Mouse (Mus musculus) left cerebral cortex, postnatal 4 days (tissue): ENCODE results near the gene Gramd2. TPM values are rescaled to one million over a fixed set of nuclear protein-coding genes. Genes with fewer than 3 reads are reported as not detected.
A peak's percentile ranks its signal among the peaks of the same experiment; 100 is the strongest.

Experiments
- DNase-seq: peaks from one replicate; pipeline ENCODE4 v3.0.0-alpha.2; 2022
- intact Hi-C: fragments of 180-260 bp; cut with DNase I; formaldehyde crosslinking; loops from one replicate; pipeline ENCODE4 v1.15.1; 2025
- total RNA-seq, 2 experiments: library from RNA; stranded (reverse); gene quantifications; 2 replicates each; pipeline ENCODE4 v1.2.3; 2021

The Gramd2 gene
- total RNA-seq, 2 experiments from 2014 or later: 21.0 to 24.4 TPM

- DNase-seq: no peak
- intact Hi-C loops: no loop called here
Observed at GRCm38 (mm10) chr9:59667250-59667649, 12.7 kb upstream of the Gramd2 start.

GRCm38 (mm10) chr9:59667904-59668303, 12.0 kb upstream of the Gramd2 start:
- intact Hi-C loops: no loop called here
- DNase-seq: no peak

- no peak for DNase-seq
- intact Hi-C loops: no loop called here
Observed at GRCm38 (mm10) chr9:59668473-59668872, 11.5 kb upstream of the Gramd2 start.

- intact Hi-C loops: no loop called here
- no peak for DNase-seq
Observed at GRCm38 (mm10) chr9:59669172-59669571, 10.8 kb upstream of the Gramd2 start.

- intact Hi-C loops: no loop called here
- no peak for DNase-seq
Observed at GRCm38 (mm10) chr9:59672195-59672894, 7.6 kb upstream of the Gramd2 start.

GRCm38 (mm10) chr9:59673427-59673826, 6.5 kb upstream of the Gramd2 start:
- no peak for DNase-seq
- intact Hi-C loops: no loop called here

GRCm38 (mm10) chr9:59675598-59675997, 4.3 kb upstream of the Gramd2 start:
- DNase-seq: peak; percentile 10
- intact Hi-C loops: no loop called here

- intact Hi-C loops: no loop called here
Observed at GRCm38 (mm10) chr9:59678313-59678712, 1.6 kb upstream of the Gramd2 start.

GRCm38 (mm10) chr9:59680534-59680875, 561 bp downstream of the Gramd2 start:
- no peak for DNase-seq

More at GRCm38 (mm10) chr9:59678313-59678712, 1.6 kb upstream of the Gramd2 start:
- peak; percentile 29 for DNase-seq

GRCm38 (mm10) chr9:59684020-59684419, 4.1 kb downstream of the Gramd2 start:
- intact Hi-C loops: no loop called here
- DNase-seq: no peak

More at GRCm38 (mm10) chr9:59680534-59680875, 561 bp downstream of the Gramd2 start:
- intact Hi-C loops: no loop called here

- intact Hi-C loops: no loop called here
- DNase-seq: no peak
Observed at GRCm38 (mm10) chr9:59687416-59688046, 7.6 kb downstream of the Gramd2 start.

- DNase-seq: peak; percentile 90
- intact Hi-C loops: no loop called here
Observed at GRCm38 (mm10) chr9:59691635-59692094, 11.7 kb downstream of the Gramd2 start.

- intact Hi-C loops: no loop called here
Observed at GRCm38 (mm10) chr9:59692145-59692544, 12.2 kb downstream of the Gramd2 start.

GRCm38 (mm10) chr9:59694571-59695450, 14.9 kb downstream of the Gramd2 start:
- no peak for DNase-seq
- intact Hi-C loops: no loop called here

More at GRCm38 (mm10) chr9:59692145-59692544, 12.2 kb downstream of the Gramd2 start:
- peak; percentile 79 for DNase-seq

GRCm38 (mm10) chr9:59695451-59695813, 15.5 kb downstream of the Gramd2 start:
- intact Hi-C loops: no loop called here
- DNase-seq: no peak

- intact Hi-C loops: no loop called here
- DNase-seq: no peak
Observed at GRCm38 (mm10) chr9:59696381-59696780, 16.4 kb downstream of the Gramd2 start.

- intact Hi-C loops: no loop called here
- peak; percentile 35 for DNase-seq
Observed at GRCm38 (mm10) chr9:59701094-59701493, 21.1 kb downstream of the Gramd2 start.

- no peak for DNase-seq
- intact Hi-C loops: no loop called here
Observed at GRCm38 (mm10) chr9:59703099-59703498, 23.2 kb downstream of the Gramd2 start.

GRCm38 (mm10) chr9:59706850-59707825, 27.2 kb downstream of the Gramd2 start:
- DNase-seq: no peak
- intact Hi-C loops: no loop called here

GRCm38 (mm10) chr9:59709225-59709624, 29.3 kb downstream of the Gramd2 start:
- peak; percentile 43 for DNase-seq
- intact Hi-C loops: no loop called here
